Mouse (Mus musculus): Measurements from ENCODE around the gene Ssxb10.
"Not testable (repeated sequence)": the region's sequence is repeated elsewhere in the genome, so short reads cannot be mapped to it uniquely, and the experiment has no call there.

Gene Ssxb10

GRCm38 (mm10) chrX:8327124-8327523 is at the start of gene Ssxb10:
Gene Ssxb10 (plus strand): TSS chrX:8327424.
- no peak for DNase-seq (ENCODE audit: low spot score)

- no peak for DNase-seq (ENCODE audit: low spot score)
Measured at GRCm38 (mm10) chrX:8288621-8289020, 38.6 kb upstream of the Ssxb10 start.

GRCm38 (mm10) chrX:8309302-8309701 is 17.9 kb upstream of the Ssxb10 start:
- no peak for DNase-seq (ENCODE audit: low spot score)

GRCm38 (mm10) chrX:8314905-8315304 is 12.3 kb upstream of the Ssxb10 start:
- DNase-seq (ENCODE audit: low spot score), result peak; percentile 59

GRCm38 (mm10) chrX:8366678-8367077 is 39.5 kb downstream of the Ssxb10 start, which contains the start of gene Ssxb9:
Gene Ssxb9 (plus strand): TSS chrX:8366978.
- not testable (repeated sequence) for DNase-seq (ENCODE audit: low spot score)
